Mouse (Mus musculus) stomach, embryonic 15.5 days (tissue): Measurements from ENCODE around the gene Rai1. TPM values are rescaled to one million over a fixed set of nuclear protein-coding genes. Genes with fewer than 3 reads are reported as not detected.

Experiments used
- ATAC-seq: fragments of 200-750 bp; cut with Nextera tagmentation; 2 replicates; pipeline ENCODE4 v1.8.0; 2017; ENCODE audit warnings: low read depth, moderate number of reproducible peaks, moderate TSS enrichment; ENCODE audit not compliant: insufficient read depth, low FRiP score
- H3K27ac ChIP-seq: fragments of 300-500 bp; sonication (generic); 2 replicates; pipeline ENCODE4 v1.5.1; 2015; ENCODE audit warnings: mild to moderate bottlenecking, inconsistent platforms
- H3K27me3 ChIP-seq: fragments of 300-500 bp; sonication (generic); replicated peaks from 2 replicates; pipeline ENCODE4 v1.6.1; 2015; ENCODE audit warnings: inconsistent platforms
- H3K36me3 ChIP-seq: fragments of 300-500 bp; sonication (generic); 2 replicates; pipeline ENCODE4 v1.6.1; 2015; ENCODE audit warnings: inconsistent platforms
- H3K4me1 ChIP-seq: fragments of 300-500 bp; sonication (generic); 2 replicates; pipeline ENCODE4 v1.6.1; 2015; ENCODE audit warnings: inconsistent platforms
- H3K4me2 ChIP-seq: fragments of 300-500 bp; sonication (generic); 2 replicates; pipeline ENCODE4 v1.6.1; 2015; ENCODE audit warnings: mild to moderate bottlenecking, inconsistent platforms
- H3K4me3 ChIP-seq: fragments of 300-500 bp; sonication (generic); replicated peaks from 2 replicates; pipeline ENCODE4 v1.5.1; 2015; ENCODE audit warnings: inconsistent platforms
- H3K9ac ChIP-seq: fragments of 300-500 bp; sonication (generic); 2 replicates; pipeline ENCODE4 v1.6.1; 2015; ENCODE audit warnings: inconsistent platforms
- H3K9me3 ChIP-seq: fragments of 300-500 bp; sonication (generic); 2 replicates; pipeline ENCODE4 v1.6.1; 2016; ENCODE audit warnings: inconsistent platforms
- WGBS: fragments of 180-500 bp; shearing (Covaris S2); methylation state at CpG from one replicate; pipeline ENCODE4 v1.1.7; 2015; 5-methylcytosine and 5-hydroxymethylcytosine counted together
- polyA plus RNA-seq: library from polyadenylated mRNA; unstranded; fragments of >200 nt; fragmentation: Nextera tagmentation; extraction: Ambion mirVana; gene quantifications from 2 replicates; pipeline ENCODE4 v1.2.1, GENCODE M21; 2015

The Rai1 gene
- polyA plus RNA-seq, 1 experiment from 2014 or later = 24.4 TPM

DNA sequence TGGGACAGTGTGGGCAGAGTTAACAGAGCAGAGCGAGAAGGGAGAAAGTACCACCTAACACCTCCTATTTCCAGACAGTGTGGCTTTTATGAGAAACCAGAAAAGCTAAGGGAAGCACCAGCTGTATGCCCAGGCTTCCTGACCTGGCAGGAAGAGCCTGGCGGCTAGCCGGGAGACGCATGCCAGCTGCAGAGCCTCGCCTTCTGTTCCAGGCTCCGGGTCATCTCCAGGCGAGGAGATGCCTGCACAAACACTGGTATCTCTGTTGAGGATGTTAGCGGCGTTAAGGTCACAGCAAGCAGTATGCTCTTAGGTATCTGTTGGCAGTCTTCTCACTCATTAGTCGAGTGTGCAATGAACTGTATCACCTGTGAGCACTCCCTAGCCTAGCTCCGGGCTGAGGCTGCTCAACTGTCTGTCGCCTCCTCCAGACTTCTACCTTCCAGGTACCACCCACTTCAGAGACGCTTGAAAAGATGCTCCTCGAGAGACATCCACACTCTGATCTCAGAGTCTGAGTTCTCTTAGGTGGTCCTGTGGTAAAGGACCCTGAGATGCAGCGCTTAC, 30.8 kb upstream of the Rai1 start:
- Histone ChIP-seq H3K9me3 (no peaks in the 10 kb centered on the region), H3K27me3 (no peaks in the 10 kb centered on the region), H3K4me1 (no peaks in the 10 kb centered on the region), H3K4me2 (no peak overlapping the region), H3K36me3 (no peaks in the 10 kb centered on the region), H3K4me3 (no peak overlapping the region), H3K27ac (no peak overlapping the region), H3K9ac (no peak overlapping the region)
- ATAC-seq = no peak
- WGBS = 58% methylated on average over 15 of the region's 15 CpGs

DNA sequence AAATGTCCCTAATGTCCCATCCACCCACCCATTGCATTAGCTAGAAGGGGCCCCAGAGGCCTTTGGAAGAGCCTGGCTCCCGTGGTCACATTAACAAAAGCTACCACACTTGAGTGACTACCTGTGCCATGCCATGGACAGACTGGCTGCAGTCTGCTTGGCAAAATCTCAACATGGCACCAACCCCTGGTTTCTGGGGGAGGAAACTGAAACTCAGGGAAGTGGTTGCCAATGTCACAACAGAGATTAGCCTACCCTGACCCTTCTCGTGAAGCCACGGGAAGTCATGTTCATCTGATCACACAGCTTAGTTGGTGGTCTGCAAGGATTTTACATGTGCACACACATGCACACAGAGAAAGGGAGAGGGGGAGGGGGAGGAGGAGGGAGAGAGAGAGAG, 28.6 kb upstream of the Rai1 start:
- no peaks in the 10 kb centered on the region for H3K36me3 ChIP-seq
- H3K9me3 ChIP-seq = no peaks in the 10 kb centered on the region
- no peak overlapping the region for H3K4me2 ChIP-seq
- no peaks in the 10 kb centered on the region for H3K4me1 ChIP-seq
- 77% methylated on average over 3 of the region's 3 CpGs for WGBS
- no peak overlapping the region for H3K9ac ChIP-seq
- no peak overlapping the region for H3K4me3 ChIP-seq
- H3K27ac ChIP-seq = no peak overlapping the region
- ATAC-seq = no peak
- H3K27me3 ChIP-seq = no peaks in the 10 kb centered on the region

DNA sequence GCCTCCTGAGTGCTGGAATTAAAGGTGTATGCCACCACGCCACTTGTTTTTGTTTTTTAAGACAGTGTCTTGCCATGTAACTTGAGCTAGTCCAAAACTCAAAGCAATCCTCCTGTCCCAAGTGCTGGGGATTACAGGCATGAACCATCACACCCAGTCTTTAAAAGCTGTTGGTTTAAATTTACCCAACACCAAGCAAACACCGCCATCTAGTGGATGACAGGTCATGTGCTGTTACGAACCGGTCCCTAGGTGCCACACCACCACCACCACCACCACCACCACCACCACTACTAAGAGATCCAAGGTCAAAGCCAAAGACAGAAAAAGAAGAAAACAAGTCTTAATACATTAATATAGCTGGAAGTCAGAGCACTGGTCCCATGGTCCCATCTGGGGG, 28.0 kb upstream of the Rai1 start:
- Histone ChIP-seq H3K27me3 (no peaks in the 10 kb centered on the region), H3K4me3 (no peak overlapping the region), H3K36me3 (no peaks in the 10 kb centered on the region), H3K4me2 (no peak overlapping the region), H3K9ac (no peak overlapping the region), H3K27ac (no peak overlapping the region), H3K4me1 (no peaks in the 10 kb centered on the region), H3K9me3 (no peaks in the 10 kb centered on the region)
- no peak; the same call in 1 of the 2 replicates for ATAC-seq
- 16% methylated on average over 4 of the region's 4 CpGs for WGBS

DNA sequence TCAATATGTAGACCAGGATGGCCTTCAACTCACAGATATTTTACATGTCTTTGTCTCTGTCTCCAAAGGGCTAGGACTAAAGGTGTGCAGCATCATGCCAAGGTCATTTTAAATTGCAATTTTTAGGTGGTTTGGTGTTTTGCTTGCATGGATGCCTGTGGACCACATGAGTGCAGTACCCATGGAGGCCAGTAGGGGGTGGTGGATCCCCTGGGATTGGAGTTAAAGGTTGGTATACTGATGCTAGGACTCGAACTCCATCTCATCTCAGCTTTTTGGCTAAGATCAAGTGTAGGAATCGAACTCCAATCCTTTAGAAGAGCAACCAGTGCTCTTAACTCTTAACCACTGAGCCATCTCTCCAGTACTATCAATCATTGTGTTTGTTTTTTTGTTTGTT, 20.2 kb upstream of the Rai1 start:
- no peak overlapping the region for H3K4me3 ChIP-seq
- no peak for ATAC-seq
- H3K4me2 ChIP-seq = no peak overlapping the region
- 0 out of 2 replicates have a peak, but pooled peaks cover 4% of the 10 kb centered on the region for H3K4me1 ChIP-seq
- no peaks in the 10 kb centered on the region for H3K27me3 ChIP-seq
- no peak overlapping the region for H3K9ac ChIP-seq
- H3K27ac ChIP-seq = no peak overlapping the region
- WGBS = 33% methylated on average over 2 of the region's 2 CpGs
- no peaks in the 10 kb centered on the region for H3K9me3 ChIP-seq
- H3K36me3 ChIP-seq = no peaks in the 10 kb centered on the region

DNA sequence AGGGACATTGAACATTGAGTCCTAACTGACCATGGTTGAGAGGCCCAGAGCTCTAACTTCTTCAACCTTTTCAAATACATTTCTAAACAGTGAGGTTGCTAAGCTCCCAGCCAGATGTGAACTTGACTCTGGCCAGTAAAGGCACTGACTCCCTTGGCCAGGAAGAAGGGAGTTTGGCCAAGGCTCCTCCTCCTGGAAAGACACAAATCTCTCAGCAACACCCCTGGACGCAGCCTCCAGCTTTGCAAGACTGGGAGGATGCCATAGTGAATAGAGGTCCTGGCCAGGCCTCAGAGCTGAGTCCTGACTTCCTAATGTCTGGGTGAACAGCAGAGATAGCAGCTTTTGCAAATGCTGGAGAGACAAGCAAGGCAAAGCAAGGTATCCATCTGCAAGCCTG, 18.1 kb upstream of the Rai1 start:
- no peaks in the 10 kb centered on the region for H3K27me3 ChIP-seq
- no peaks in the 10 kb centered on the region for H3K9me3 ChIP-seq
- H3K36me3 ChIP-seq = no peaks in the 10 kb centered on the region
- H3K4me1 ChIP-seq = 0 out of 2 replicates have a peak, but pooled peaks cover 4% of the 10 kb centered on the region
- 68% methylated on average over 1 of the region's 1 CpGs for WGBS
- no peak overlapping the region for H3K27ac ChIP-seq
- H3K9ac ChIP-seq = no peak overlapping the region
- H3K4me3 ChIP-seq = no peak overlapping the region
- H3K4me2 ChIP-seq = no peak overlapping the region
- ATAC-seq = no peak

DNA sequence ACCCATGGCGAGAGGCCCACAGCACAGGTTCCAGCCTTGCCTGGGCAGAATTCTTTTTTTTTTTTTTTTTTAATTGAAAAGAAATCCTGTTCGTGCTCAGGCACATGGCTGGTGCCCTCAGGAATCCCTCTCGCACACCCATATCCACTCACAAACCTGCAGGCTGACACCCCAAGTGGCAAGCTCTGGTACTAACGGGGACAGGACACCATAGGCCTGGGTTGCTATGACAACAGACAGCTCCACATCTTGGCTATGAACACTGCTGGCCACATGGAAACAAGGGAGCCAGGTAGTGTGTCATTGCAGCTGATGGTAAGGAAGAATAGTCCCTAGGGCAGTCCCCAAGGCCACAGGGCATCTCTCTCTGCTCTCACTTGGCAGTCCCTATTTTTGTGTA, 15.9 kb upstream of the Rai1 start:
- H3K9me3 ChIP-seq = no peaks in the 10 kb centered on the region
- no peak overlapping the region for H3K4me3 ChIP-seq
- H3K27me3 ChIP-seq = no peaks in the 10 kb centered on the region
- no peak overlapping the region for H3K27ac ChIP-seq
- WGBS = 44% methylated on average over 4 of the region's 4 CpGs
- H3K9ac ChIP-seq = no peak overlapping the region
- H3K36me3 ChIP-seq = no peaks in the 10 kb centered on the region
- H3K4me2 ChIP-seq = no peak overlapping the region
- no peak for ATAC-seq
- 0 out of 2 replicates have a peak, but pooled peaks cover 4% of the 10 kb centered on the region for H3K4me1 ChIP-seq

DNA sequence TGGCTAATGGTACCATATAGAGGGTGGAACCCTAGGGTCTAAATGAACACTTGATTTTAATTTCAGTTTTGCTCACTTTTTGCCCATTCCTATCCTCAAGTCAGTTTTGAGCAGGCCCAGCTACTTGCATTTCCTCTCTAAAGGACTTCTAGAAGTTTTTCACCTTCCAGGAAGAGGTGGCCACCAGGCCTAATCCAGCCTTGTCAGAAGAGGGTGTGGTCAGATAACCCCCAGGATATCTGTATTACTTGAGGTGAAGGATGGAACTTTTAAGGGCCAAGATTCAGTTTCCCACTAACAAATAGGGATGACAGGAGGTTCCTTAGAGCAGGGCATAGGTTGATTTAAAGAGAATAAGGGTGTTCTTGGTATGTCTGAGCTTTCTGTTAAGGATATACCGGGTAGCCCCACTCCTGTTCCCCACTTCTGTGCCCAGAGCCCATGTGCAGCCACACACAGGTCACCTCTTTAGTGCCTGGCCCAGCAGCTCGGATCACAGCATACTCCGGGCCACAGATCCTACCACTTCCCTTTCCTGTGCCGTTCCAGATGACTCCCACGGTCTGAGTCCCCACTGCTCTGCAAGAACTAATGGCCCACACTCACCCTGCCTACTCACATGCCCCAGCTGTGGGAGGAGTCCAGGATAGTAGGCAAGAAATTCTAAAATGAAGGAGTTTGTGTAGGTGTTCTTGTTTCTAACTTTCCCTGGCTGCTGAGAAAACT, 14.0 kb upstream of the Rai1 start:
- no peak overlapping the region for H3K9ac ChIP-seq
- H3K27ac ChIP-seq = no peak overlapping the region
- no peaks in the 10 kb centered on the region for H3K36me3 ChIP-seq
- no peak overlapping the region for H3K4me3 ChIP-seq
- H3K9me3 ChIP-seq = no peaks in the 10 kb centered on the region
- 49% methylated on average over 5 of the region's 5 CpGs for WGBS
- no peaks in the 10 kb centered on the region for H3K27me3 ChIP-seq
- H3K4me1 ChIP-seq = peaks cover 13% of the 10 kb centered on the region
- ATAC-seq = no peak
- no peak overlapping the region for H3K4me2 ChIP-seq

DNA sequence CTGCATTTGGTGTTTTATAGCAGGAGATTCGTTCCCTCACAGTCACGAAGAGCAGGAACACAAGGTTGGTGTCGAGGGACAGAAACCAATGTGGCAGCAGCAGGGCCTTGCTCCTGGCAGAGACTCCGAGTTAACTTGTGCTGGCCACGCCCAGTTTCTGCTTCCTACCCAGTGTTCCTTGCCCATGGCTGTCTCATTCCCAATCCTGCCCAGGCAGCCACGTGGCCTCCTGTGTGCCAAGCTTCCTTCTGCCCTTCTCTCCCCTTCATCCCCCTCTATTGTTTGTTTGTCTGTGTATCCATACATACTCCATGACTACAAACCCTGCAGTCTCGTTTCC, 13.4 kb upstream of the Rai1 start:
- H3K4me3 ChIP-seq = no peak overlapping the region
- no peak overlapping the region for H3K4me2 ChIP-seq
- H3K4me1 ChIP-seq = peaks cover 13% of the 10 kb centered on the region
- no peaks in the 10 kb centered on the region for H3K9me3 ChIP-seq
- no peak for ATAC-seq
- H3K27me3 ChIP-seq = no peaks in the 10 kb centered on the region
- 65% methylated on average over 7 of the region's 7 CpGs for WGBS
- no peak overlapping the region for H3K27ac ChIP-seq
- H3K9ac ChIP-seq = no peak overlapping the region
- no peaks in the 10 kb centered on the region for H3K36me3 ChIP-seq

DNA sequence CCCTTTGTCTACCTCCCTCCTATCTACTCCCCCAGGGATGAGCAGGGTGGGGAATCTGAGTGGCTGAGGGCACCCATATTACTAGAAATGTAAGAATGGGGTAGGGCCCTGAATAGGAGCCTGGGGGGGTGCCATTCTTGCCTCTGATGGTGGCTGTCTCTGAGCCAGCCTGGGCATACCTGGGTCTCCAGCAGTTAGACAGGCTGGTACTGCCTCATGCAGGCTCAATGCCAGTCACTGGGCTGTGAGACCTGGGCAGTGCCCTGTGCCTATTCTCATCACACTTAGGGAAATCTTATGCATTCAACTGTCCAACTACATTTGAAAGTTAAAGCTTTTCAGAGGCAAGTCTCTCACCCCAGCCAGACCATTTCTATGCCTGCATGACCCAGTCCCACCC, 11.6 kb upstream of the Rai1 start:
- H3K27me3 ChIP-seq = no peaks in the 10 kb centered on the region
- H3K4me3 ChIP-seq = no peak overlapping the region
- no peaks in the 10 kb centered on the region for H3K36me3 ChIP-seq
- no peak for ATAC-seq
- H3K9ac ChIP-seq = no peak overlapping the region
- no peak overlapping the region for H3K27ac ChIP-seq
- peaks cover 13% of the 10 kb centered on the region for H3K4me1 ChIP-seq
- no peaks in the 10 kb centered on the region for H3K9me3 ChIP-seq
- H3K4me2 ChIP-seq = no peak overlapping the region

DNA sequence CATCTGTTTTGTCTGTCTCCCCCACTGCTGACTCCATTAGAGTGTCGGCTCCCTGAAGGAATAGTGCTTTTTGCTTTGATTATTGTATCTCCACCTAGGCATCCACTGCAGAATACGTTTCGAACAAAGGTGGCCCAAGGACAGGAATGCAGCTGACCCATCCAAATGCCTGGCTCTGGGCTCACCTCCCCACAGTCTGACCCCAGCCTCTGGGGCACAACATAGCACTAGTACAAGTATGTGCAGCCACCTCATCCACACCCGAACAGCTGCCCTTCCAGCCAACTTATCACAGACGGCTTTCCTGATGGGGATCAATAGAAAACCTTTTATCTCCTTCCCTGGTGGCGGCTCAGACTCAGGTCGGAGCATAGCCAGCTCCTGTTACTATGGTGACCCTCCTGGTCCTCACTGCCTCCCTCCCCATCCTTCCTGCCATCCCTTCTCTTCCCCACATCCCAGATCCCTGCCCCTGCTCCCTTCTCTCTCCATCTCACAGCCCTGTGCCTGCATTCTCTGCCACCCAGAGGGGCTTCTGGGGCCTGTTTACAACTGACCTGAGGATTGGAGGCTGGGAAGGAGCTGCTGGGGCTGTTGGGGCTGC, 10.7 kb upstream of the Rai1 start:
- Histone ChIP-seq H3K9ac (no peak overlapping the region), H3K4me2 (no peak overlapping the region), H3K9me3 (no peaks in the 10 kb centered on the region), H3K27me3 (no peaks in the 10 kb centered on the region), H3K27ac (no peak overlapping the region), H3K4me1 (peaks cover 9% of the 10 kb centered on the region), H3K4me3 (no peak overlapping the region), H3K36me3 (no peaks in the 10 kb centered on the region)
- WGBS = 50% methylated on average over 7 of the region's 7 CpGs
- no peak for ATAC-seq

DNA sequence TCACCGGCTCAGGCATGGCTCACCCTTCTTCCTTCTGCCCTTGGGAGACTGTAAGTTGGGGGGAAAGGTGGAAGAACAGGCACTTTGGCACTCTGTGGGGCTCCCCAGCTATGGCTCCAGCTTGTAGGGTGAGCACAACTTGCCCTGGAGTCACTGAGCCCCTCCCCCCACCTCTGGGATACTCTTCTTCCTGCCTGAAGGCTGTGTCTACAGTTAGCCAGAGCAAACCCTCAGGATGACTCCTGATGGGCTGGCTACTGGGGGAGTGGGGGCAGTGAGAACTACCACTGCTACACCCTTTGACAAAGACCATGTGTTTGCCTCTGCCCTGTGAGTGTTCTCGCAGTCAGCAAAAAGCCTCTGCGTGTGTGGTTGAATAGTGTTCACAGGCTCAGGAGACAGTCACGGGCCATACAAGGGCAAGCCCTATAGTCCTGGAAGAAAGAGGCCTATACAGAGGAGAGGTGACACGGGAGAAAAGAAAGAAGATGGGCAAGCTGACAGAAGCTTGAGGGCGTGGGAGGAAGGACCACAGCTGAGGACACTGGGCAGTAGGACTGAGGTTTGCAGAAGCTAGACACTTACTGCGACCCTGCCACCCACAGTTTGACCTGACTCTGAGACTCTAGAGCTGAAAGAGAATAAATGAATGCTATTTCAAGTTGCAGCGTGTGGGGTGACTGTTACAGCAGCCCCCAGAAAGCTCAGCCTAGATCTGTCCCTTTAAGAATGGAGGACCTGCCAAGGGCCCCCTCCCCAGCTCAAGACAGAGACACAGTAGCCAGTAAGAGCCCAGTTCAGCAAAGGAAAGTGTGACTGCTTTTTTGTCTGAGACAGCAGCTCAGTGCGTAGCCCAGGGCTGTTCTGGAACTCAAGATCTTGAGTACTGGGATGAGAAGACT, 9.7 kb upstream of the Rai1 start:
- Histone ChIP-seq H3K4me1 (peaks cover 13% of the 10 kb centered on the region), H3K9ac (no peak overlapping the region), H3K9me3 (no peaks in the 10 kb centered on the region), H3K4me2 (no peak overlapping the region), H3K4me3 (no peak overlapping the region), H3K36me3 (no peaks in the 10 kb centered on the region), H3K27ac (no peak overlapping the region), H3K27me3 (no peaks in the 10 kb centered on the region)
- ATAC-seq = no peak
- 46% methylated on average over 9 of the region's 9 CpGs for WGBS
